Mouse (Mus musculus) cerebellum, adult 8-10 months (tissue): Measurements from ENCODE around the gene Scarf1.

Experiments
- DNase-seq: peaks from one replicate; pipeline ENCODE4 v3.0.0; 2022

Gene Scarf1

DNA sequence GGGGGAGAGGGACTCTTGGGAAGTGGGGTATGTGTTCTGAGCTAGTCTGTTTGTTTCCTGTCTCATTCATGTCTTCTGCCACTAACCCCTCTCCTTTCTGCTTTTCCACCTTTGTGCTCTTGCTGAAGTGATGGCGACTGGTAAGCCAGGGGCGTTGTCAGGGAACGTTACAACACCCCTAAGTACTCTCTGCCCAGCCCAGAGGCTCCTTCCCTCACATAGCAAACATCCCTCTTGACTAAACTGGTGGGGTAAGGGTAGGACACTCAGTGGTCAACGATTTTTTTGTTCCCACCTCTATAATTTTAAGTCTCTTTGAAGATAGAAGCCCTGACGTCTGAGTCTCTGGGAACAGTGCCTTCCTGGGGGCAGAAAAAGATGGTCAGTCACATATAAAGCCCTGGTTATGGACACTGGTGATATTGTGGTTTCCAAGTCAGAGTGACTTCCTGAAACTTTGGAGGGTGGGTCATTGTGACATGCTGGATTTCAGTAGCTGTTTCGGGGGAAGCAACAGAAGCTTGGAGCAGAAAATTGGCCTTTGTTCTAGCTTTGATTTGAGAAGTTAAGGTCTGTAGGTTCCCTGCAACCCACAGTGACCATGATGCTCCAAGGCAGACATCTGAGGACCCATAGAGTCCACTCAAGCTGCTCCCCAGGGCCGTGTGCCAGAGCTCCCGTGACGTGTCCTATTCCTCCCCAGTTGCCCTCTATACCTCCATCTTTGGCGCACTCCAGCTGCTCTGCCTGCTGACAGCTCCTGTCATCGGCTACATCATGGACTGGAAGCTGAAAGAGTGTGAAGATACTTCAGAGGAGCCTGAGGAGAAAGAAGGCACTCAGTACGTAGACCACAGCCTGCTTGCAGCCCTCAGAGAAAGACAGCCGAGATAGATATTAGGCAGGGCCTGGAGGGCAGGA lies 53.2 kb downstream of the Scarf1 start:
- no peak for DNase-seq

DNA sequence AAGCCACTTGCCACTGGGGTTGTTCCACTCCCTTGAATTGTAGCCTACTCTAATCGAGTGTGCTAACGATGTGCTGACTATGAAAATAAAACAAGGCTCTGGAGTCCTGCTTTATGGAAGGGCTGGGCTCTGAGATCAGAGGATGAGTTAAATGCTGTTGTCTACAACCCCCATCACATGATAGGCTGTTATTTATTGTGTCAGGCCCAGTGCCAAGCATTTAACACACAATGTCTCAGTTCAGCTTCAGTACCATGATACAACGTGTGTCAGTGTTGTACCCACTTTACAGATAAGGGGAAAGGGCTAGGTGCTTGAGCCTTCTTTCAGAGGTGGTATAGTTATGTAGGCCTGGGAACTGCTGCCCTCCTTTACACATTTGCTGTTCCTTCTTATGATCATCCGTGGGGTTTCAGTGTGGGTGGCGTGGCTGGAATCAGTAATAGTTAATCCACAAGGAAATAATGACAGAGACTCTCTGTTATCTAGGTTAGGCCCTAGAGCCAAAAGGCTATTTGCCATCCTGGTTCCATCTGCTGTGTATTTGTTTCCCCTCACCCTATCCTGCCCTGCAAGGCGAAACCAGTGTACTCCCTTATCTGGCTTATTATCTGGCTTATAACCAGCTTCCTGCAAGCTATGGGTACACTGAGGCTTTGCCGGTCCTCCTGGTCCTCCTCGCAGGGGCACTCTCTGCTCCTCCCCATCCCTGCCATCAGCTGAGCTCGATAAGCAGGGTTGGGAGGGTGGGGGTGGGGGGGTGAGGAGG lies 54.2 kb downstream of the Scarf1 start:
- DNase-seq: peak; percentile 64

DNA sequence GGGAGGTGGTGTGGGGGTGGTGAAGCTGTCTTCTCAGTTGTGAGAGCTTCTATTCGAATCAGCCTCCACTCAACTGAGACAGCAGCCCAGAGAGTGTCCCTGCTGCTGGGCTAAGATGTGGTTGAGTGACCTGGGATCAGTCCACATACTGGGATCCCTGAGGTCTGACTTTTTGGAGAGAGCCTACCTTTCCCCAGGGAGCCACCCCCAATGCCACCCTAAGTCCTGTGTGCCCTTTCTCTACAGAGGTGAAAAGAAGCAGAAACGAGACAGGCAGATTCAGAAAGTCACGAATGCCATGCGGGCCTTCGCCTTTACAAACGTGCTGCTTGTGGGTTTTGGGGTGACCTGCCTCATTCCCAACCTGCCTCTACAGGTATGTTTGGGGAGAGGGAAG lies 54.8 kb downstream of the Scarf1 start:
- no peak for DNase-seq

DNA sequence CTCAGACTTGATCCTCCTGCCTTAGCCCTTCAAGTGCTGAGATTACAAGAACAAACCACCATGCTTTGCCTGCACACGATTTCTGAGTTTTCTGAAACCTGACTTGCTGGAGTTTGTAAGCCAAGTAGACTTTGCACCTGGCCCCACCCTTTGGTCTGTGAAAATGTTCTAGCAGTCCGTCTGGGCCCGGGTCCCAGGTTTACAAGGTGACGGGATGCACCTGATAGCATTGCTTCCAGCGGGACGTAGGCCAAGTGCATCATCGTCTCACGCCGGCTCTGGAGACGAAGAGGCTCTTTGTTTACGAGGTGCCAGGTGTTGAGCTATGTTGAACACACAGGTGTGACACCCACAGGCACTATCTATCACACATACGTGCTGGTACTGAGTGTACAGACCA lies 55.6 kb downstream of the Scarf1 start:
- no peak for DNase-seq

DNA sequence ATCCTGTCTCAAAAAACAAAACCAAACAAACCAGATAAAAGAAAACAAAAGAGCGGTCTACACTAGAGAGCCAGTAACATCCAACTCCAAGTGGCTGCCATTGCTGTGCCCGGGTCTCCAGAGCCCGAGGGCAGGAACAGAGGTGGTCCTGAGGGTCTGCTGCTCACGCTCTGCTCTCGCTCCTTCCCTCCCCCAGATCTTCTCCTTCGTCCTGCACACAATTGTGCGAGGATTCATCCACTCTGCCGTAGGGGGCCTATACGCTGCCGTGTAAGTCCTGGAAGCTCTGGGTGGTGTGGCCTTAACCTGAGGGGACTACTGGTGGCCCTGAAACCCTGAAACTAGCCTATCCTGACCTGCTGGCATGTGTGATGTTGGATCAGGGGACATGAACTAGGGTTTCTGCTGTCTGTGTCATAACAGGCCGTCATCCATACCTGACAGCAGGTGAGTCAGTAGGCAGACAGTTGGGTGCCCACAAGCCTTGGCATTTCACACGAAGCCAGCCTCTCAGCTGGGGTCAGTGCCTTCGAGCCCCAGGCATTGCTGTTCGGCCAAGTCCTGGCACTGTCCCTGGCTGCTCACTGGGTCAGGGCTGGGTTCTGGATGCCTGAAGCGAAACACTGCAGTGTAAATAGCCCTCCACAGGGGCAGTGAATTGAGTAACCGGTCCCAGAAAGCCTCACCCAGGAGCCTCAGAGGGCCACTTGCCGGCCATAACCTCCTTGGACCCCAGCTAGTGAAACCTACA lies 57.2 kb downstream of the Scarf1 start:
- DNase-seq: peak; percentile 86

DNA sequence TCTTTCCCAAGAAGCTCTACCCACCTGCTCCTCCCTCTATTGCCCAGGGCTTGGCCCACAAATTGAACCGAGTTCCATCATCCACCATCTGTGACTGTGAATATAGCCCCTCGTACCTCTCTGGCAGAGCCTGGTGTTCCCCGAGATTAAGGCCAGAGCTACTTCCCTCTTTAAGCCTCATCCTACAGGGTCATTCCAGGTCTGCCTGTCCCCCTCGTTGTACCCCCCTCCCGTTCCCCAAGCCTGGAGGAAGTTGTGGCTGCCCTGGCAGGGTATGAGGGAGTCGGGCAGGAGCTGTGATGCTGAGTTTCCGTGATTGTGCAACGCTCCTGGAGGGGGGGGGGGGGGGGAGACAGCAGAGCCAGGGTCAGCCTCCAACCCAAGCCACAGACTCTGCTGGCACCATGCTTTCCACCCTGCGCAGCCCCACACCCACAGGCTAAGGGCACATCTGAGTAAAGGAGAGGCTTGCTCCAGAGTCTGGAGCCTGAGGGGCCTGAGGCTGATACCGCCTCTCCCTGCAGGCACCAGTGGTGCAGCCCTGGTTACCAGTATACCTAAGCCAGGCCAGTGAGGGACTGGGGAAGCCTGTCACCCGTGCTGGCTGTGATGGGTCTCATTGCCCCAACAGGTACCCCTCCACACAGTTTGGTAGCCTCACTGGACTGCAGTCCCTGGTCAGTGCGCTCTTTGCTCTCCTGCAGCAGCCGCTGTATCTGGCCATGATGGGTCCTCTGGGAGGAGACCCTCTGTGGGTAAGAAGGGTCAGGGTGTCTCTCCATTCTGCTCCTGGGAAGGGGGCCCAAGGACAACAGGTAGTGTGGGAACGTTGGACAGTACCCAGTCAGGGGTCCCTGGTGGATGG lies 58.0 kb downstream of the Scarf1 start:
- DNase-seq: no peak

DNA sequence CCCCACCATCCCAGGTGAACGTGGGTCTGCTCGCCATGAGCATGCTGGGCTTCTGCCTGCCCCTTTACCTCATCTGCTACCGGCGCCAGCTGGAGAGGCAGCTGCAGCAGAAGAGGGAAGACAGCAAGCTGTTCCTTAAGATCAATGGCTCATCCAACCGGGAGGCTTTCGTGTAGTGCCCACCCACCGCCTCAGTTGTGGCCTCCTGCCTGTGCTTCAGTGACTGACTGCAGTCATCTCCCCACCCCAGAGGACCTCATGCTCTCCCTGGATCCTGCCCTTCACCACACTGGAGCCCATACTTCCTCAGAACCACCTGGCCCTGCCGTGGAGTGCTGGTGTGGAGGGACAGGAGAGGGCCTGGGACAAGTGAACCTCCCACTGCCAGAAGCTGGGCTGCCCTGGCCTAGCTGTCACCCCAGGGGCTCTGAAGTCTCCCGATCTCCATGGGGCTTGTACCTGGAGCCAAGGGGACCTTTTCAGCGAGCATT lies 59.0 kb downstream of the Scarf1 start:
- DNase-seq: no peak

DNA sequence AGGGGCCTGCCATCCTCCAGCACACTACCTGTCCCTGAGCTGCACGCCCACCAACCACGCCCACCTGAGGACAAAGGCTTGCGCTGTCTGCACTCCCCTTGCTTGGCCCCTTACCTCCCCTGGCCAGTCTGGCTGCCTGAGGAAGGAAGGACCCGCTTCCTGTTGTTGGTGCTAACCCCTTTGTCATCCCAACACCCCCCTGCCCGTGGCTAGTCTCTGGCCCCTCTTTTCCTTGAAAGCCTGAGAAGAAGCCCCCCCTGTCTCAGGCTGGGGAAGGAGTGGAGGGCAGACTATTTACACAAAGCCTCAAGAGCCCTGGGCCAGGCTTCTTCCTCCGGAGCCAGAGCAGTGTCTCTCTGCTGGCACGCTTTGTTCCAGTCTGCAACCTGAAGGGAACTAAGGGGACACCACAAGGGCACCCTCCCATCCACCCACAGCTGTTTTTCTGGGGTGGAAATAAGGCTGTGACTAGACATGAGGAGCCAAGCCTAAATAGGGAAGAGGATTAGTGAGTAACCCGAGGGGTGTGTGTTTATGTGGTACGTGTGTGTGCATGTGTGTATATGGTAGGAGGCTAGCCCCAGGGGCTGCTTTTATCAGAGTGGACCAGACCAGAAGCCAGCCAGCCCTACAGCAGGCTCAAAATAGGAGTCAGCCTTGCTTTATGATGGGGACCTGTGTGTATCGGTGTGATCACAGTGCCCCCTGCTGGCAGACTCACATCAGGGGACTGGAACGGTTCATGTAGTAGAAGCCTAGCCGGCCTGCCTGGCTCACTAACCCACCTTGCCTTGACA lies 59.7 kb downstream of the Scarf1 start:
- peak; percentile 95 for DNase-seq

DNA sequence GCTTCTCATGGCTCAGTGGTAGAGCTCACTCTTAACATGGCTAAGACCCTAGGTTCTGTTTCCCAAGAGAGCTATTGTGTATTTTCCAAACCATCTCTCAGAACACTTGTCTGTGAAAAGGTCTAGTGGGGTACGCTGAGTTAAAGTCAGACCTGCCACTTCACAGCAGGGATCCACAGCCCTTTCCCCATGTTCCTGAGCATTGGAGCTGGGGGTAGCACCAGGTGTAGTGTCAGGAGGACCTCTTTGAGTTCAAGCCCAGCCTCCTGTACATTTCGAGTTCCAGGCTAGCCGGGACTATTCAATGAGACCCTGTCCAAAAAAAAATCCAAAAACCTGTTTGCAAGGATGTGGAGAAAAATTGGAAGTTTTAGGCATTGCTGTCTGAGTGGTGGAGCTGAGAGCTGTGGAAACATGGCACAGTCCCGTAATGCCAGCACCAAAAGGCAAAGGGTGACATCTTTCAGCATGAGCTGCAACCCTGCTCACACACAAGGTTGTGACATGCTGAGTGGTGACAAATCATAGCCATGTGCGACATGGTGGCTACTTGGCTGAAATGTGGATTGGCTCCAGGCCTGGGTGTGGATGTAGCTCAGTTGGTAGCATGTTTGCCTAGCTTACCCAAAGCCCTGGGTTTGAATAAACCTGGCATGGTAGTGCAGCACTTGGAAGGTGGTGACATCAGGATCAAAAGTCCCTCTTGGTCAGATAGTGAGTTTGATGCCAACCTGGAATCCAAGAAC lies 61.2 kb downstream of the Scarf1 start:
- DNase-seq: no peak

DNA sequence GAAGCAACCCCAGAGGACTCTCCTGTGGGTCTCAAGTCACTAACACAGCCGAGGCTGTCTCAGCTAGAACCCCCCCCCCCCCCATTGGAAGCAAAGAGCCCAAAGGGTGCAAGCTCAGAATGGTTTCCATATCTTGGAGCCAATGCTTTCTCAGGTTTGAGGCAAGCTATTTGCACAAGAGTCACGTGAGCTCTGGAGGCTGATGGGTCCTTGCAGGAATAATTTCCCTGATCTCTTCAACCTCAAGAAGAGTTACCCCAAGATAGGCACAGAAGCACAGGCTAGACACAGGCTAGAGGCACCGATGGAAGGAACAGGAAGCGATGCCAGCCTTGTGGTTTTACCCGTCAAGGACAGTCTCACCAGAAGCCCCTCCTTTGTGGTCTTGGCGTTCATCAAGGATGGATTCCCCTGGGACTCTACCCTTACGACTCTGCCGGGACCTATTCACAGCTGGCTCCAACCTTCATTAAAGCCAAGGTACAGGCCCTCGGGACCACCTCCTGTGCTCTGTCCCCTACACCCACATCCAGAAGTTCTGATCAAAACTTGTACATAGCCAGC lies 62.3 kb downstream of the Scarf1 start:
- DNase-seq: no peak
